Mouse (Mus musculus) ovary, adult 18-20 months (tissue): ENCODE results near the gene Gpr137c.

Experiments
- DNase-seq: peaks from one replicate; pipeline ENCODE4 v3.0.0; 2022; ENCODE audit warnings: low spot score, mixed read lengths

Gpr137c gene

GRCm38 (mm10) chr14:45219281-45220089, at the start of gene Gpr137c:
Gene Gpr137c (plus strand): TSS chr14:45219717.
- DNase-seq, result peak; percentile 99

GRCm38 (mm10) chr14:45172260-45172659, 47.3 kb upstream of the Gpr137c start:
- DNase-seq, result no peak

DNA sequence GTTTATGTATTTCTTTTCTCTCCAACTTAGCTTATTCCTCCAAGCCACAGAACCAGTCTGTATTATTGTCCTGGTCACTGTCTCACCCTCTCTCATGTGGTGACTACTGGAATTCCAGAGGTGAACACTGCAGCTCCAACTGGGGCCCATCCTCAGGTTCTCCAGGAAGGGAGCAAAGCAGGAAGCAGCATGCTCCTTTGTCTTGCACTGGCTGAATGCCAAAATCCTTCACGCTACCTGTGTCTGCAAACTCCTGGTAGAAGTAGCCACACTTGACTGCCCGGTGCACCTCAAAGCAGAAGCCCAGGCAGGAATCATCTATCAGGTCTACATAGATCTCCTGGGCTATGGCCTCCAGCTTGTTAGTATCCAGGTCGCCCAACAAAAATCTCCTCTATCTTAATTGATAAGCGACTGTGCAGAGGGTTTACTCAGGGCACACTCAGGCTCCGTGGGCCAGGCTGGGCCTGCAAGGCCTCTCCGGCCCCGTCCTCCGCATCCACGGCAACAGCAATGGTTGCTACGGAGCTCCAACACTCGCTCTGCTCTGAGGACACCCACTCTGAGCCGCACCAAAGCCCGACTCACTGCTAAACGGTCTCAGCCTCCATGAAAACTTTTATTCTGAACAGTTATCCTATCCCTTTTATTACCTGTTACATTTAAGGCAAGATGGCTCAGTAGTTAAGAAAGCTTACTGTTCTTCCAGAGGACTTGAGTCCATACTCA, 44.3 kb upstream of the Gpr137c start:
- no peak for DNase-seq

DNA sequence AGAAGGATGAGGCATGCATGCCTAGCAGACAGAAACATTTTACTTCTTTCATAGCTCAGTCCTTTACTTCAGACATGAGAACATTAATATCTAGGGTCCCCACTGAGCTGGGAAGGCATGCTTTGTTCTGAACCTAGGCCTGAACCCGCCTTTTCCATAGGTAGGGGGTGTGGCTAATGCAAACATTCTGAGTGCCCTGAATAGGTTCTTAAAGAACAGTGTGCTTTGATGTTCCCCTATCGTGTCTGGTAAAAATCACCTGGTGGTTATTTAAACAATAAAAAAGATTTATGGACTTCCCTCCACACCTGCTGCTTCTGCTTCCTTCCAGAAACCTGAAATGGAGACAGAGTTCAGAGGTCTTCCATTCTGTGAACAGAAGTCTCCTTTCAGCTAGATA, 40.3 kb upstream of the Gpr137c start:
- no peak for DNase-seq

GRCm38 (mm10) chr14:45179606-45180005, 39.9 kb upstream of the Gpr137c start:
- DNase-seq, result no peak

DNA sequence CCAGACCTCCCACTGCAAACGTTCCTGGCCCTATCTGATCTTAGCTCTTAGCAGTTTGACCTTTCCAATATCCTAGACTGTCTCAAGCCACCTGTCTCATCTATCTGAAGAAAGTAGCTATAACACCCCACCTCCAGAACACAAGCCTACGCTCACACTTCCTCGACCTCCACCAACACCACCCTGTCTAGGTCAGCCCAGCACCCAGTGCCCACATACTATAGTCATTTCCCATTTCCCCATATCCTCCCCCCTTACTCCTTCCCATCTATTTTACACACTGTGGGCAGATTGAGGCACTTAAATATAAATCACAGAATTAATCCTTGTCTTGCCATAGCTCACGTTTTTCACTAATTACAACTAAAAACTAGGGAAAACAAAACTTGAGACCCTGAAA, 37.9 kb upstream of the Gpr137c start:
- no peak for DNase-seq

- DNase-seq, result no peak
These were observed 28.5 kb upstream of the Gpr137c start for GRCm38 (mm10) chr14:45190999-45191398.

- no peak for DNase-seq
These were observed 18.9 kb upstream of the Gpr137c start for GRCm38 (mm10) chr14:45200607-45201006.

GRCm38 (mm10) chr14:45210683-45211082, 8.8 kb upstream of the Gpr137c start:
- no peak for DNase-seq

GRCm38 (mm10) chr14:45211431-45211830, 8.1 kb upstream of the Gpr137c start:
- no peak for DNase-seq

GRCm38 (mm10) chr14:45216711-45217340, 2.7 kb upstream of the Gpr137c start:
- no peak for DNase-seq

DNA sequence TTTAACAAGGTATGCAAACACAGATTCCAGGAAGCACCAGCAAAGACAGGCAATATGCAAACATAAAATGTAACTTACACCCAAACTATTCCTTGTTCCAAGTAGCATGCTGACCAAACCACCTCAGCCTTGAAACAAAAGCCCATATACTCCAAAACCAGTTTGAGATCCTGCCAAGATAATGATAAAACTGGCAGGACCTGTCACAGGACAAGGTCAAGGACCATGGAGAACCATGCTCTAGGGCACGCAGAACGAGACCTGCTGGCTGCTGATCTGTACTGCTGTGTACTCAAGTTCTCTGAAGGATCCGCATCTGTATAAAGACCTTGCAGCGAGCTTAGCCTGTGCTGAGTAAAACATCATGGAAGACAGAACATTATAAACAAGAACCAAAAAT, 1.8 kb upstream of the Gpr137c start:
- no peak for DNase-seq

- peak; percentile 54 for DNase-seq
These were observed 806 bp downstream of the Gpr137c start, which contains the start of gene Txndc16 for GRCm38 (mm10) chr14:45220090-45220956. Gene Txndc16 (minus strand): TSS chr14:45220328.

GRCm38 (mm10) chr14:45220957-45221630, 1.6 kb downstream of the Gpr137c start:
- DNase-seq, result no peak

GRCm38 (mm10) chr14:45239042-45239441, 19.5 kb downstream of the Gpr137c start:
- DNase-seq, result no peak

GRCm38 (mm10) chr14:45241613-45242012, 22.1 kb downstream of the Gpr137c start:
- DNase-seq, result no peak

DNA sequence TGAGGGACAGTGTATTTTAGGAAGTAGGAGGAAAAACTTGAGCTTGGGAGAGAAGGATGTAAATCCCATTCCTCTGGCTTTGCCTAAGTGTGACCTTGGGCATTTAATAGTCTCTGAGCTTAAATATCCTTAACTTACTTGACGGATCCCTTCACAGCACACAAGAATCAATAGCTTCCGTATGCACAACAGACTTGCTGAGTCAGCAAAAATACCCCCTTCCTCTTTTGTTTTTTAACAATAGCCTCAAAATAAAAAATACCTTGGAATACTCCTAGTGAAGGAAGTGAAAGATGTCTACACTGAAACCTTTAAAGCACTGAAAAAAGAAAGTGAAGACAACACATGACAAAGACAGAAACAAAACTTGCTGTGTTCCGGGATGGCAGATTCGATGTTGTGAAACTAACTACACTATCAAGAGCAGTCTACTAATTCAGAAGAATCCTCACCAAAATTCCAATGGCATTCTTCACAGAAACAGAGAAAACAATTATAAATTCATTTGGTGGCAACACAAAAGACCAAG, 32.1 kb downstream of the Gpr137c start:
- no peak for DNase-seq

DNA sequence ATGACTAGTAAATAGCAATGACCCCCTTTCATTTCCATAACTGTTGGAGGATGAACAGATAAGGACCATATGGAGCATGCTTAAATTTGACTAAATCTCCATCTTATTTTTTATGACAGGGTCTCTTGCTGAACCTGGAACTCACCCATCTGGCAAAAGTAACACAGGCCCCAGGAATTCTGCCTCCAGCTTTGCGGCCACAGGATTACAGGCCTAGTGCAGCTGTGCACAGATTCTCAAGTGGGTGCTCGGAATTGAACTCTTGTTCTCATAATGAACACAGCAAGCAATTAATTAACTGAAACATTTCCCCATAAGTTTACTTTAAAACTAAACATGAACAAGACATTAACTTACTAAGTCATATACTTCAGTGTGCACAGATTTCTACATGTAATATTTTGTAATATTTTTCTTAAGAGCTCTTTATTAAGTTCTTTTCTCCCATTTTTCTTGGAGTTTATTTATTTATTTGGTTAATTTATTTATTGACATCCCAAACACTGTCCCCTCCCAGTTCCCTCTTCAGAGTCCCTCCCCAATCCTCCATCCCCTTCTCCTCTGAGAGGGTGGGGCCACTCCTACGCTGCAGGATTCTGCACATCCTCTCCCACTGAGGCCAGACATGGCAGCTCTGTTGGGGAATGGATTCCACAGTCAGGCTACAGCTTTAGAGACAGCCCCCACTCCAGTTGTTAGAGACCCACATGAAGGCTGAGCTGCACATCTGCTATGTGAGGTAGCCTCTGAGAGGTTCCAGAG, 44.5 kb downstream of the Gpr137c start:
- no peak for DNase-seq

GRCm38 (mm10) chr14:45275816-45276215, 56.3 kb downstream of the Gpr137c start:
- DNase-seq, result no peak

DNA sequence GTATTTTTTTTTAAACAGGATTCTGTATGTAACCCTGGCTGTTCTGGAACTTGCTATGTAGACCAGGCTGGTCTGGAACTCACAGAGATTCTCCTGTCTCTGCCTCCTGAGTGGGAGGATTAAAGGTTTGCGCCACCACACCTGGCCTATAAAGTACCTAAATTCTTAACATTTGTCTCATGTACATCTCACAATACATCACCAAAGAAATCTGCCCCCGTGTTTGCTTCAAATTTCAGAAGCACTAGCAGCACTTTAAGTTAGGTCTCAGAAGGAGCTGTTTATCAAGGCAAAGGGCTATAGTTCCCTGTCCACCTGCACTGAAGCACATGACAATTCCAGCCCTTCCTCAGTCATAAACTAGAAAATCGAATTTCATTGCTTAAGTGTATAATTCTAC, 62.5 kb downstream of the Gpr137c start:
- no peak for DNase-seq
